Mouse (Mus musculus): ENCODE data around the gene Rnft2.

DNA sequence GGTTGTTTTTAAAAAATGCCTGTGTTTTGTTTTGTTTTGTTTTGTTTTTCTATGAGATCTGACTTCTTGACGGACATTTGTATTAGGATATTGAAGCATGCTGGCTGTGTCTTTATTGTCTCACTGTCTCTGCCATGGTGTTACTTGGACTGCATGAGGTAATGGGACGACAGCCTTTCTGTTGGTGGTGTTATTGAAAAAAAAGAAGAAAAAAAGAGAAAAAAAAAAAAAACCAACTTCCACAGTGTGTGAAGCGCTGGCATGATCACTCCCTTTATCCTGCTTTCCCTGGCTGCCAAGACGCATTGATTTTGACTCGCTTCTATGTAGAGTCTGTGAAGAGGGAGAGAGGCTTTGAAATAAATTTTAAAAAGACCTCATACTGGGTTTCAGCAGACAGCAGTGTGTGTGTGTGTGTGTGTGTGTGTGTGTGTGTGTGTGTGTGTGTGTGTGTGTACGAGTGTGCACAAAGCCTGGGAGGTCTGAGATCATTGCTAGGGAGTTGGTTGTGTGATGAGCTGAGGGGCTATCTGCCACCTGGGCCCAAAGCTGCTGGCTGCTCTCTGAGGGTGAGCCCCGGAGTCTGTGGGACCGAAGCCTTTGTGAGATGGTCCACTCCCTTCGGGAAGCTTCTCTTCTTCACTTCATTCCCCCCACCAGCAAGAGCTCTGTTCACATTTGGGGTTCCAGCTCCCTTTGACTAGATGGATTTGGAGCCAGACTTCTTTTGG lies 57.8 kb downstream of the Rnft2 start:
- no peak for TF ChIP-seq CTCF (IDR thresholded peaks at IDR 0.05; ENCODE audit: control insufficient read depth, insufficient read depth, insufficient replicate concordance, low read depth, low read length)
- TF ChIP-seq POLR2A (IDR thresholded peaks at IDR 0.05; ENCODE audit: control insufficient read depth, low read depth, low read length): no peak
